Mouse (Mus musculus) G1E (cell line): Measurements from ENCODE around the gene Eif4b.

Experiments
- CTCF ChIP-seq: IDR thresholded peaks from 2 replicates; pipeline ENCODE4 v1.5.1; 2012; ENCODE audit warnings: low read depth, low read length, inconsistent platforms, mixed read lengths
- GATA1 ChIP-seq: IDR thresholded peaks from 2 replicates; pipeline ENCODE4 v1.6.1; 2012; ENCODE audit warnings: borderline replicate concordance, low read length, inconsistent platforms, mixed read lengths
- TAL1 ChIP-seq: conservative IDR thresholded peaks from 2 replicates; pipeline ENCODE4 v1.6.1; 2012; ENCODE audit warnings: low read depth, low read length, inconsistent platforms, mixed read lengths

DNA sequence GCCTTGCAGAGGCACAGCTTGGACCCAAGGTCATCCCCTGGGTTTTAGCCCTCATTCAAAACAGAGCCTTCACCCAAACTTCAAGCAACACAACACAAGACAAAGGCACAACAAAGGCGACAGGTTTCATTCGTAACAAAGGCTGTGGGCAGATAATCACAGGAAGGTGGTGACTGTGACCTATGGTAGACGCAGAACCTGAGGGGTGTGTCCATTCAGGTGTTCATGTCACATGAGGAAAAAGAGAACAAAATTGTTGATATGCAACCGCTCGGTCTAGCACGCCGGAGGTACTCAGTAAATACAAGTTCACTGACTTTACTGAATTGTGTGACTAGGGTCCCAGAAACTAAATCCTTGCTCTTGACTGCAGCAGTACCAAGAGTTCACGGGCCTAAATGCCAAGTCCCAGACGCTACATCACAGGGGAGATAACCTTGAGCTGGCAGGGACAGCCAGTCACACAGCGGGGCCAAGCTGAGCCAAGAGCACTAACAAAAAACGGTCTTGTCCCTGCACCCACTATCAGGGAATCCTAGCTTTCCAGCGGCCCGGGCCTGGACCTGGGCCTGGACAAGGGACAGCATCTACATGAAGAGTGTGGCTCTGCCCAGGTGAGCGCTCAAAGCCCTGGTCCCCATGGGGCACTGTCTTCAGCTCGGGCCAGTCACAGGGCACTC is 16.9 kb upstream of the Eif4b start:
- TF ChIP-seq GATA1 (no peak), TAL1 (no peak), CTCF (no peak)
